Mouse (Mus musculus): ENCODE data around the gene Dgkz. TPM values are rescaled to one million over a fixed set of nuclear protein-coding genes. Genes with fewer than 3 reads are reported as not detected.

Gene Dgkz
- polyA plus RNA-seq, 1 experiment = 1,103 TPM

DNA sequence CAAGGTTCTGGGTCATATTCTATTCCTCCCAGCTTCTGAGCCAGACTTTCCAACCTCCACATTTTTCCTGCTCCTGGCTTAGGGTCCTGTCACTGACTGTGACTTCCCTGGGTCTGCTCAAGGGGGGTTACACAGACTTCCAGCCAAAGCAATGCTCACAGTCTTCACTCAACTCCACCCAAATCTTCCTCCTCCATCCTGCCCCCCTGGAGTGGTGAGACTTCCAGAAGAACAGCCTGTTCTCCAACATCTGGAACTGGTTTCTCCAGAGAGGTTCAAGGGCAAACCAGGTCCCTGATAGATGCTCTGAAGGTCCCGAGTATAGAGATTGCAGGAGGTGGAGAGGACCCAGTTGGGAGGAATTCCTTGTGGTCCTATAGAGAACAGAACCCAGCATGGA, 41.8 kb upstream of the Dgkz start:
- H3K36me3 ChIP-seq (ENCODE audit: control insufficient read depth, insufficient read depth, low read length) = no peaks in the 10 kb centered on the region
- no peaks in the 10 kb centered on the region; the same call in 1 of the 2 replicates for H3K27me3 ChIP-seq (ENCODE audit: control insufficient read depth, insufficient read depth, low read length)
- no peak for DNase-seq
- H3K4me3 ChIP-seq (ENCODE audit: control insufficient read depth, insufficient read depth, low read length) = no peak overlapping the region
- 97% methylated on average over 1 of the region's 1 CpGs for WGBS
- H3K27ac ChIP-seq (ENCODE audit: control insufficient read depth, insufficient read depth, low read length) = no peak overlapping the region
- no peaks in the 10 kb centered on the region for H3K4me1 ChIP-seq (replicated peaks; ENCODE audit: control insufficient read depth, insufficient read depth, low read length)
- TF ChIP-seq CTCF (IDR thresholded peaks at IDR 0.05; ENCODE audit: borderline replicate concordance, control insufficient read depth, extremely low read depth, insufficient read depth, low read length, poor library complexity) = no peak
- TF ChIP-seq POLR2A (IDR thresholded peaks at IDR 0.05; ENCODE audit: control insufficient read depth, extremely low read depth, insufficient read depth, low read length, poor library complexity) = no peak

DNA sequence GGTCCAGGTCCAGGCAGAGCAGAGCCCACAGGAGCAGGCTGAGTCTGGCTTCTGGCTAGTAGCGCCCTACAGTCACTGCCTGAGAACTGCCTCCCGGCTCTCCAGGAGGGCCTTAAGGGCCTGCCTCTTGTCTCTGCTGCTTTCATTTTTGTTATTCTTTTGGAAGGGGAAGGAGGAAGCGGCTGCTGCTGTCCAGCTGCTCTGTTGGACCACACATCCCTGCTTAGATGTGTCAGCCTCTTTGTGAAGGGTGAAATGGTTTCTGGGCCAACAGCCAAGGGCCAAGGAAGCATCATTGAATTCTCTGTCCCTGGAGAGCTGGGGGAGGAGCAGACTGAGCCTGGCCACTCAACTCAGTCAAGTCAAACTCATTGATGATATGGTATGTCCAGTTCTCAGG, 41.3 kb upstream of the Dgkz start:
- Histone ChIP-seq H3K27ac (ENCODE audit: control insufficient read depth, insufficient read depth, low read length) (no peak overlapping the region), H3K27me3 (ENCODE audit: control insufficient read depth, insufficient read depth, low read length) (no peaks in the 10 kb centered on the region), H3K36me3 (ENCODE audit: control insufficient read depth, insufficient read depth, low read length) (no peaks in the 10 kb centered on the region), H3K4me1 (replicated peaks; ENCODE audit: control insufficient read depth, insufficient read depth, low read length) (no peaks in the 10 kb centered on the region), H3K4me3 (ENCODE audit: control insufficient read depth, insufficient read depth, low read length) (no peak overlapping the region)
- no peak for DNase-seq
- 56% methylated on average over 3 of the region's 3 CpGs for WGBS
- TF ChIP-seq POLR2A (IDR thresholded peaks at IDR 0.05; ENCODE audit: control insufficient read depth, extremely low read depth, insufficient read depth, low read length, poor library complexity) (no peak), CTCF (IDR thresholded peaks at IDR 0.05; ENCODE audit: borderline replicate concordance, control insufficient read depth, extremely low read depth, insufficient read depth, low read length, poor library complexity) (no peak)

DNA sequence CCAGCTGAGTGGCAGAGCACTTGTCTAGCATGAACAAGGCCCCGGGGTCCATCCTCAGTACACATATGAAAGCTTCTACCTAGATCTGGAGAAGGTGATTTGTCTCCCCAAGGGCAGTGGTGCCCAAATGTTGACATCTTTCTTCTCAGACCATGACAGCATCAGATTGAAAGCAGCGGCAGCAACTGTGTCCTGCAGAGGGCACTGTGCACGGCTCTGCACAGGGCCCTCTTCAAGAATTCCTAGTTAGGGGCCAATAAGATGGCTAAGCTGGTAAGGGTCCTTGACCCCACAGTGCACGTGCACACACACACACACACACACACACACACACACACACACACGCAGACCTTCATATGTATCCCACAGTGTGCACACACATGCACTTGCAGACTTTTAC, 39.2 kb upstream of the Dgkz start:
- Histone ChIP-seq H3K4me1 (replicated peaks; ENCODE audit: control insufficient read depth, insufficient read depth, low read length) (no peaks in the 10 kb centered on the region), H3K4me3 (ENCODE audit: control insufficient read depth, insufficient read depth, low read length) (no peak overlapping the region), H3K27ac (ENCODE audit: control insufficient read depth, insufficient read depth, low read length) (no peak overlapping the region), H3K36me3 (ENCODE audit: control insufficient read depth, insufficient read depth, low read length) (no peaks in the 10 kb centered on the region), H3K27me3 (ENCODE audit: control insufficient read depth, insufficient read depth, low read length) (no peaks in the 10 kb centered on the region)
- WGBS = 99% methylated on average over 5 of the region's 5 CpGs
- no peak for TF ChIP-seq CTCF (IDR thresholded peaks at IDR 0.05; ENCODE audit: borderline replicate concordance, control insufficient read depth, extremely low read depth, insufficient read depth, low read length, poor library complexity)
- TF ChIP-seq POLR2A (IDR thresholded peaks at IDR 0.05; ENCODE audit: control insufficient read depth, extremely low read depth, insufficient read depth, low read length, poor library complexity) = no peak
- DNase-seq = no peak

DNA sequence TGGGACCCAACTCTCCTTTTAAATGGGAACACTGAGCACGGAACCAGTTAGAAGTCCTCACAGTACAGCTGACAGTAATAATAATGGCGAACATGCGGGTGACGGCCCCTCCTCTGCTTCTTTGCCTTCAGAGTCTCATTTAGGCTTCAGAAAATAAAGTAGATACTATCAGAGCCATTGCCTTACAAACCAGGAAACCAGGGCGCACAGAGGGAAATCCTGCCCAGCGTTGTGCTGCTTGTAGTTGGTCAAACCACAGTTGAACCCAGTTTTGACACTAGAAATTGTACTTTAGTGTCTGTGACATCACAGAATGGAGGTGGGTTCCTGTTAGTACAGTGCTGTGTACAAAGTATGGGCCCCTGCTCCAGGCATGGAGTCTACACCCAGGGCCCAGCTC, 38.6 kb upstream of the Dgkz start:
- Histone ChIP-seq H3K27me3 (ENCODE audit: control insufficient read depth, insufficient read depth, low read length) (no peaks in the 10 kb centered on the region), H3K4me3 (ENCODE audit: control insufficient read depth, insufficient read depth, low read length) (no peak overlapping the region)
- WGBS = 37% methylated on average over 6 of the region's 6 CpGs

DNA sequence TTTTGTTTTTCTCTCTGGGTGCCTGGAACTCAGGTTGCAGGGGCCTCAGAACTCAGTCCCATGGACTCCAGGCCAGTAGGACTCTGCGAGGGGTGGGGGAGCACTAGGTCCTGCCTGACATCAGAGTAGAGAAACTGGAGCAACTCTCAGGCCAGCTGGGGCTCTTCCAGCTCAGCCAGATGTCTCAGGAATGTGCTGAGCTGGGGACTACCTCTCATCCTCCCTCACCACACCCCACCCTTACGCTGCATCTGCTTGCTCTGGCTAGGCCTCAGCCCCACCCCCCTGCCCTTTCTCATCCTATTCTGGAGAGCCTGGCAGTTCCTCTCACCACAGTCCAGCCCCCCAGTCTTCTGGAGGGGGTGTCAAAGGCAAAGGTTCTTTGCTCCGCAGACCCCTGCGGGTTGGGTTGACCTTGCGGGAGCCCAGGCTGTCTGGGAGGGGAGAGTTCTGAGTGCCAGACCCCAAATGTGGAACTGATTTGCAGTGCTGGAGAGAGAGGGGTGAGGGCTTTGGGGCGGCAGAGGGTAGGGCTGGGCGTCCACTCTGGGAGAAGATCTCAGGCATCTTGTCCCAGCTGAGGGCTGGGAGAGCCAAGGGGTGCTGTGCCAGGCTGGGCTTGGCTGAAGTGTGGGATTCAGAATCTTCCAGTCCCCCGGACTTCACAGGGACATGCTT, 37.2 kb upstream of the Dgkz start:
- no peaks in the 10 kb centered on the region for H3K36me3 ChIP-seq (ENCODE audit: control insufficient read depth, insufficient read depth, low read length)
- no peak overlapping the region for H3K27ac ChIP-seq (ENCODE audit: control insufficient read depth, insufficient read depth, low read length)
- H3K4me3 ChIP-seq (ENCODE audit: control insufficient read depth, insufficient read depth, low read length) = no peak overlapping the region
- TF ChIP-seq POLR2A (IDR thresholded peaks at IDR 0.05; ENCODE audit: control insufficient read depth, extremely low read depth, insufficient read depth, low read length, poor library complexity) (no peak), CTCF (IDR thresholded peaks at IDR 0.05; ENCODE audit: borderline replicate concordance, control insufficient read depth, extremely low read depth, insufficient read depth, low read length, poor library complexity) (no peak)
- peaks cover 2% of the 10 kb centered on the region for H3K4me1 ChIP-seq (replicated peaks; ENCODE audit: control insufficient read depth, insufficient read depth, low read length)
- H3K27me3 ChIP-seq (ENCODE audit: control insufficient read depth, insufficient read depth, low read length) = no peaks in the 10 kb centered on the region
- no peak for DNase-seq
- WGBS = 85% methylated on average over 8 of the region's 8 CpGs

More for the DNA sequence above, 38.6 kb upstream of the Dgkz start:
- Histone ChIP-seq H3K4me1 (replicated peaks; ENCODE audit: control insufficient read depth, insufficient read depth, low read length) (no peaks in the 10 kb centered on the region), H3K27ac (ENCODE audit: control insufficient read depth, insufficient read depth, low read length) (no peak overlapping the region), H3K36me3 (ENCODE audit: control insufficient read depth, insufficient read depth, low read length) (no peaks in the 10 kb centered on the region)
- TF ChIP-seq CTCF (IDR thresholded peaks at IDR 0.05; ENCODE audit: borderline replicate concordance, control insufficient read depth, extremely low read depth, insufficient read depth, low read length, poor library complexity) = no peak
- no peak for TF ChIP-seq POLR2A (IDR thresholded peaks at IDR 0.05; ENCODE audit: control insufficient read depth, extremely low read depth, insufficient read depth, low read length, poor library complexity)
- DNase-seq = no peak

DNA sequence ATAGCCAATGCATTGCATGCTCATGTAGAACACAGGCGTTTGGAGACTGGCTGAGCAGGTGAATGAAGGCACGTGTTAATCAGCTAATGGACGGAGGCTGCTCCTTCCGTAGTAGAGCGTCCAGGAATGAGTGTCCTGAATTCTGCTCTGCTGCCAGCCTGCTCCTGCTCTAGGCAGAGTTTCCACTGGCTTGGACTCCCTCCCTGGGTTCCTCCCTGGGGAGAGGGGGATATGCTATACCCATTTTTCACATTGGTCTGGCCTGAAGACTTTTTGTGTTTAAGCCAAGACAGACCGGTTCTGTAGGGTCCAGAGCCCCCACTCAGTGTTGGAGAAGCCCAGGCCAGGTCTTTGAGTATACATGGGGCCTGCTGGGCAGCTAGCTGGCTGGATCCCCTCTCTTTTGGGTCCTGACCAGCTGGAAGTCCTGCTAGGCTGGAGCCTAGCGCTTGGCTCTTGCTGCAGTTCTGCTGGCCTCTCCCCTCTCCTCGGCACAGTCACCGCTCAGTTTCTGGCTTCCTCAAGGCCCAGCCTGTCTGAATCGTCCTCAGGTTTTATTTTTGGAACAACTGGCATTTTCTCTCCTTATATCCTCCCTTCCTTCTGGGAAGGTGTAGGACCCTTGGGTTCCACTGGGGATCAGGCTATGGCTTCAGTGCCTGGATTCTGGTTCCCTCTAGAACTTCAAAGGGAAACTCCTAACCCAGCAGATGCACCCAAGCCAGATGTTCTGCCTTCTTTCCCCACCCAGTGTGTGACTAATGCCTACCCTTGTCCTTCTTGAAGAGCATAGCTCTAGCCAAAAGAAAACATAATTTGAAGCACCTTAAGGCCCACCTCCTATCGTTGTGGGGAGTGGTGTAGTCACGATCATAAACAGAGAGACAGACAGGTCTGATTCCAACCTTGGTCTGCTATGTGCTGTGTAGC, 36.0 kb upstream of the Dgkz start:
- Histone ChIP-seq H3K36me3 (ENCODE audit: control insufficient read depth, insufficient read depth, low read length) (no peaks in the 10 kb centered on the region), H3K4me1 (replicated peaks; ENCODE audit: control insufficient read depth, insufficient read depth, low read length) (peaks cover 6% of the 10 kb centered on the region), H3K4me3 (ENCODE audit: control insufficient read depth, insufficient read depth, low read length) (no peak overlapping the region), H3K27me3 (ENCODE audit: control insufficient read depth, insufficient read depth, low read length) (peaks cover 6% of the 10 kb centered on the region), H3K27ac (ENCODE audit: control insufficient read depth, insufficient read depth, low read length) (no peak overlapping the region)
- DNase-seq = no peak
- WGBS = 92% methylated on average over 12 of the region's 12 CpGs
- TF ChIP-seq CTCF (IDR thresholded peaks at IDR 0.05; ENCODE audit: borderline replicate concordance, control insufficient read depth, extremely low read depth, insufficient read depth, low read length, poor library complexity) = no peak
- TF ChIP-seq POLR2A (IDR thresholded peaks at IDR 0.05; ENCODE audit: control insufficient read depth, extremely low read depth, insufficient read depth, low read length, poor library complexity) = no peak
